Mouse (Mus musculus): ENCODE measurements around the gene 4933416C03Rik.

The 4933416C03Rik gene

GRCm38 (mm10) chr10:116079396-116079795 is 34.3 kb downstream of the 4933416C03Rik start:
- no peak for DNase-seq (ENCODE audit: extremely low spot score, low spot score)

- DNase-seq (ENCODE audit: extremely low spot score, low spot score): no peak
These were observed 35.1 kb downstream of the 4933416C03Rik start for GRCm38 (mm10) chr10:116078636-116079035.

GRCm38 (mm10) chr10:116075954-116076353 is 37.8 kb downstream of the 4933416C03Rik start:
- DNase-seq (ENCODE audit: extremely low spot score, low spot score): no peak
